ENCODE assay signal across 8 mouse cellular contexts in the genomic region with DNA sequence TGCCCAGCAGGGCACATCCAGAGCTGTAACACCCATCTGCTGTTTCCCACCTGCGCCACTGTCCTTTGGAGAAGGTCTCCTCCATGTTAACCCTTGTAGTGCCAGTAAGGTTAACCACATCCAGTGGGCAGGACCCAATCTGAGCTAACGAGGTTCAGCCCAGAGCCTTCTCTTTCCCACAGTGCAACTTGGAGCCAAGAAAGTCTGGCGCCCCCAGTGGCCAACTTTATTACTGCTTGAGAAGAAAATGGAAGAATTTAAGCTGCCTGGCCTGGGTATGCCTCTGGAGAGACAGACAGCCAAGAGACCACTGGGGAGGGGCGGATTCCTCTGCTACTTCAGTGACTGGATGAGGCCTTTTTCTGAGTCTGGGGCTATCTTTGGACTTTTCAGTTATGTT.
DNase-seq lines count a peak whose midpoint lies in the region; ATAC-seq lines count a peak whose summit lies in the region.

No protein-coding gene starts in this region.

- H3K27me3 ChIP-seq in liver, embryonic 11.5 days (replicated peaks; ENCODE audit: control insufficient read depth, insufficient read depth, low read length) = no peaks in the 10 kb centered on the region

- no peak overlapping the region for H3K9ac ChIP-seq in liver, embryonic 11.5 days (ENCODE audit: low read depth, low read length)

- H3K4me1 ChIP-seq in liver, embryonic 11.5 days (replicated peaks; ENCODE audit: control insufficient read depth, insufficient read depth, low read length) = peaks cover 16% of the 10 kb centered on the region

- H3K27ac ChIP-seq in liver, embryonic 11.5 days (ENCODE audit: low read depth, low read length) = no peak overlapping the region

- no peaks in the 10 kb centered on the region for H3K36me3 ChIP-seq in liver, embryonic 11.5 days (ENCODE audit: control insufficient read depth, insufficient read depth, low read length)

- no peak overlapping the region for H3K4me3 ChIP-seq in liver, embryonic 11.5 days (ENCODE audit: low read depth, low read length)

- DNase-seq in urinary bladder, postnatal 14 days (ENCODE audit: low spot score) = peak; percentile 65
- DNase-seq in urinary bladder, postnatal 10 days (ENCODE audit: low spot score) = no peak
- DNase-seq in adrenal gland, adult (ENCODE audit: inconsistent age in 2 of 2, low spot score in 1 of 2) = peak; percentile 51 to 86
- peak; percentile 49 for DNase-seq in embryo, embryonic 10 days (ENCODE audit: low spot score)
- DNase-seq in heart, postnatal 4 days = peak; percentile 82
- peak; percentile 60 for DNase-seq in liver, embryonic 11.5 days (ENCODE audit: low spot score)
- DNase-seq in ovary, postnatal 14 days (ENCODE audit: low spot score) = peak; percentile 60
- peak; percentile 37 to 71 for DNase-seq in urinary bladder, postnatal 4 days (ENCODE audit: low spot score in 2 of 2)

- no peak for ATAC-seq in liver, embryonic 11.5 days (replicated peaks; ENCODE audit: low FRiP score)

- WGBS in liver, embryonic 11.5 days = 38% methylated on average over 4 of the region's 4 CpGs

- H3K9me3 ChIP-seq in liver, embryonic 11.5 days (ENCODE audit: control insufficient read depth, low read length) = no peaks in the 10 kb centered on the region

- H3K4me2 ChIP-seq in liver, embryonic 11.5 days = no peak overlapping the region
